Mouse (Mus musculus) lung, postnatal 4 days (tissue): ENCODE measurements around the gene Tln1.
A peak's percentile ranks its signal among the peaks of the same experiment; 100 is the strongest.
"Not testable (repeated sequence)": the region's sequence is repeated elsewhere in the genome, so short reads cannot be mapped to it uniquely, and the experiment has no call there.

Source experiments
- DNase-seq, 2 experiments: peaks; one replicate each; pipeline ENCODE4 v3.0.0; 2021

Tln1 gene

GRCm38 (mm10) chr4:43503506-43503905 is 59.0 kb downstream of the Tln1 start:
- DNase-seq, result no peak

GRCm38 (mm10) chr4:43503041-43503440 is 59.5 kb downstream of the Tln1 start:
- no peak for DNase-seq

GRCm38 (mm10) chr4:43499407-43500333 is 62.8 kb downstream of the Tln1 start, which contains the start of gene Arhgef39:
TSS of gene Arhgef39 (minus strand) at chr4:43499695.
- DNase-seq, result peak; percentile 87 to 89

- peak in 1 of 2 experiments; percentile 40 for DNase-seq
Observed at GRCm38 (mm10) chr4:43498983-43499382, 63.5 kb downstream of the Tln1 start.

- DNase-seq, result no peak
Observed at GRCm38 (mm10) chr4:43497946-43498345, 64.5 kb downstream of the Tln1 start.

GRCm38 (mm10) chr4:43497405-43497804 is 65.1 kb downstream of the Tln1 start:
- DNase-seq, result no peak

GRCm38 (mm10) chr4:43496587-43496986 is 65.9 kb downstream of the Tln1 start:
- DNase-seq, result no peak

- DNase-seq, result no peak
Observed at GRCm38 (mm10) chr4:43493846-43494240, 68.6 kb downstream of the Tln1 start.

- peak; percentile 95 to 97 for DNase-seq
Observed at GRCm38 (mm10) chr4:43493186-43493845, 69.2 kb downstream of the Tln1 start.

GRCm38 (mm10) chr4:43492821-43493185 is 69.7 kb downstream of the Tln1 start, which contains the start of gene Ccdc107:
TSS of gene Ccdc107 (plus strand) at chr4:43492900.
- DNase-seq, result peak; percentile 91 to 97

GRCm38 (mm10) chr4:43492101-43492820 is 70.2 kb downstream of the Tln1 start:
- DNase-seq, result no peak

GRCm38 (mm10) chr4:43490801-43491200 is 71.7 kb downstream of the Tln1 start:
- peak; percentile 45 to 65 for DNase-seq

GRCm38 (mm10) chr4:43489611-43490010 is 72.9 kb downstream of the Tln1 start:
- DNase-seq, result no peak

- DNase-seq, result not testable (repeated sequence)
Observed at GRCm38 (mm10) chr4:43485666-43486065, 76.8 kb downstream of the Tln1 start.

- no peak for DNase-seq
Observed at GRCm38 (mm10) chr4:43483535-43484091, 78.9 kb downstream of the Tln1 start, which contains the start of gene Sit1. TSS of gene Sit1 (minus strand) at chr4:43483734.

GRCm38 (mm10) chr4:43482591-43482990 is 79.9 kb downstream of the Tln1 start:
- DNase-seq, result peak in 1 of 2 experiments; percentile 23

- no peak for DNase-seq
Observed at GRCm38 (mm10) chr4:43481894-43482456, 80.5 kb downstream of the Tln1 start.
